Mouse (Mus musculus) cerebellum, adult 2 months (tissue): Measurements from ENCODE around the gene Ryr2.

ENCODE experiments used
- CTCF ChIP-seq: fragments of 200-500 bp; IDR thresholded peaks from 2 replicates; pipeline ENCODE4 v1.5.1; 2011; ENCODE audit warnings: low read depth, mild to moderate bottlenecking, control low read depth, low read length, moderate library complexity, borderline replicate concordance; ENCODE audit not compliant: insufficient read depth
- POLR2A ChIP-seq: fragments of 200-500 bp; IDR thresholded peaks from 2 replicates; pipeline ENCODE4 v1.6.1; 2011; ENCODE audit warnings: low read length, control low read depth, borderline replicate concordance; ENCODE audit not compliant: insufficient read depth

DNA sequence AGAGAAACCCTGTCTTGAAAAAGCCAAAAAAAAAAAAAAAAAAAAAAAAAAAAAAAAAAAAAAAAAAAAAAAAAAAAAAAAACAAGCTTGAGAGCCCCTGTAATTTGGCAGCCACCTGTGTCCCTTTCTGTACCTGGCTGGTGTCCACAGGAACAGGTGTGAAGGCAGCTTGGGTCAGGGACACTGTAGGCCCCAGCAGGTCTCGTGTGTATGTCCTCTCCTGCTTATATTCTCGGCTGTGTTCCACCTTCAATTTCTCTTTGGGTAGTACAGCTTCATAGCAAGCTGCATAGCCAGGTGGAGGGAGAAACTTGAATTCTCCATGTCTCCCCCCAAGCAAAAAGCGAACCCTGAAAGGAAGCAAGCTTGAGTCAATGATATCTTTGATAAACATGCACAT is 314.2 kb downstream of the Ryr2 start:
- TF ChIP-seq CTCF: no peak
- no peak for TF ChIP-seq POLR2A
